Mouse (Mus musculus) cerebellum, adult 9-10 months (tissue): ENCODE measurements around the gene Gm572.

Experiments
- DNase-seq: peaks from one replicate; pipeline ENCODE4 v3.0.0; 2022

Gm572 gene

GRCm38 (mm10) chr4:148667006-148667755, 24.1 kb downstream of the Gm572 start:
- no peak for DNase-seq

DNA sequence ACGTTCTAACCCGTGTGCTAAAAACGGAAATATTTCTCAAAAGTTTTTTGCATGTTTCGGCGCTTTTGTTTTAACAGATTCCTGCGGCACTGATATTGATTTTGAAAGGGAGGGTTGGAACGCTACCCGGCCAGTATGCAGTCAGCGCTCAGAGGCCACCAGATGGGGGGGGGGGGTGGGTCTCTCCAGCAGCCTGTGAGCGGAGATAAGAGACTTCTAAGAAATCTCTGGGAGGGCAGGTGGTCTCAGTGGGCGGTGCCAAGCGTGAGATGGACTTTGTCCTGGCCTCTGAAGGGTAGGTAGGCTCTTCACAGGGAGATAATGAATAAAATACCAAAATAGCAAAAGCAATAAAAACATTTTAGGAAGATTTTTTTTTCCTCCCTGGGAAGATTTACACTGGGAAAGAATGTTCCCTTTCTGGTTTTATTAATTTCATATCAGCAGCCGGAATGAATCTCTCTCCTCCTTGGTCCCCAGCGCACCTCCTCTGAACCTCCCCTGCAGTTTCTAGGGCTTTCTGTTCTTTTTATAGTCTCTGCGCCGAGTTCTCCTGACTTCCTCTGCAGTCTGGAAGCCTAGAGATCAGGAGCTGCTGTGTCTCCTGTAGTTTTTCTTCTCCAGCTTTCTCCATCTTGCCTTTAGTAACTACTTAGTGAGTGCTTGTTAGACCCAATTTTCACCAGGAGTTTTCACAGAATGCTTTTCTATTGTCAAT, 28.3 kb downstream of the Gm572 start:
- no peak for DNase-seq

- DNase-seq, result no peak
Observed at GRCm38 (mm10) chr4:148675043-148675442, 31.9 kb downstream of the Gm572 start.

DNA sequence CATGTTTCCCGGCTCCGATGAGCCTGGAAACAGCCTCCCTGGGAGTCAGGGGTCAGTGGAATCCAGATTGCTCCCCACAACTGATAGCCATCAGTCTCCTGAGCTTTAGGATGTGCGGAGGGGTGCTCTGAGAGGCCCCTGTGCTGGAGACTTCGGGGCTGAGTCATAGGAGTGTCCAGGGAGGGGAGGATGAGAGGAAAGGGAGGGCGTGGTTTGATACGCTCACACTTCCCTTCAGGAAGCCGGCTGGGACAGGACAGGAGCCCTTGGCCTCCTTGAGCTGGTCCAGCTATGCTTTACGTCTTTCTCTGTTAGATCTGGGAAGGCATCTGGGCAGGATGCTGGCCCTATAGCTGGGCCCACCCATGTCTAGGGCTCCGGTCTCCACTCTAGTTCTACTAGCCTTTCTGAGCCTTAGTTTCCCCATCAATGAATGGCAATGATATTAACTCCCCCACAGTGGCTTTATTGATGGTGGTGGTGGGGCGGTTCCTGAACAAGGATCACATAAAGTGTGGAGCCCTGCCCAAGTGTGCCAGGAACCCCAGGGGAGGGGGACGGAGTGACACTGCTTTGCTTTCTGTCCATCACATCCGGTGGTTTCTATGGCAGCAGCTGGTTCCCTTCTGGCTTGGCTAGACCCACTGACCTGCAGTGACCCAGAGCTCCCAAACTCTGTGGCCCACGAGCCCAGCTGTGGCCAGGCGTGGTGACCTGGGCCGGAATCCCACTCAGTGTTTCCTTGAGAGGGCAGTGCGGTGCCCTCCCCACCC, 33.3 kb downstream of the Gm572 start:
- DNase-seq, result no peak

- DNase-seq, result no peak
Observed at GRCm38 (mm10) chr4:148676961-148677637, 34.0 kb downstream of the Gm572 start.

- DNase-seq, result no peak
Observed at GRCm38 (mm10) chr4:148678105-148678504, 35.0 kb downstream of the Gm572 start.

DNA sequence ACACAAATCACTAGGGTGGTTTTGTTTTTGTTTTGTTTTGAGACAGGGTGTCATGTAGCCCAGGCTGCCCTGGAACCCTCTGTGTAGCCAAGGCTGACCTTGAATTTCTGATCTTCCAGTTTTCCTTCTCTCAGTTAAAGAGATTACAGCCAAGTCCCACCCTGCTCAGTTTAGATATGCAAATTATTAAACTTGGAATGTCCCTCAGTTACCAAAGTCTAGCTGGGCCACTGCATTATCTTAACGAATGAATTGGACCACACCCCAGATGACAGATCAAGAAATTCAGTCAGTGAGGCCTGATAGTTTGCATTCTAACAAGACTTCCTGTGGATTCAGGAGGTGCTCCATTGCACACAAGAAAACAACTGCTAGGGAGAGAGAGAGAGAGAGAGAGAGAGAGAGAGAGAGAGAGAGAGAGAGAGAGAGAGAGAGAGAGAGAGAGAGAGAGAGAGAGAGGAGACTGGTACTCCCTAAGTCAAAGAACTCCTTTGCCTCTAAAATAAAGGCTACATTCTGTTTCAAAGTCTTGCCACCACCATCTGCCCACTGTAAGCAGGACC, 37.5 kb downstream of the Gm572 start:
- no peak for DNase-seq

- DNase-seq, result peak; percentile 33
Observed at GRCm38 (mm10) chr4:148681429-148681828, 38.3 kb downstream of the Gm572 start.

DNA sequence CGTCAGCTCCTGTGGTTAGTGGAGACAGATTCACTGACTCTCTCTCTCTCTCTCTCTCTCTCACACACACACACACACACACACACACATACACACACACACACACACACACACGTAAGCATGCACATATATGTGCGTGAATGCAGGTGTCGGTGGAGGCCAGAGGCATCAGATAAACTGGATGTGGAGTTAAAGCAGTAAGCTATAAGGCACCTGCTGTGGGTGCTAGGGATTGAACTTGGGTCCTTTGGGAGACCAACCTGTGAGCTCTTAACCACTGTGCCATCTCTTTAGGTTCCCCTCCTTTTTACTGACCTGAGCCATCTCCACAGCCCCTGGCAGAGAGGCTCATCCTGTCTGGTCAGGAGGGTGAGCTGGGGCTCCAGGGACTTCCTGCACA, 39.8 kb downstream of the Gm572 start:
- no peak for DNase-seq

DNA sequence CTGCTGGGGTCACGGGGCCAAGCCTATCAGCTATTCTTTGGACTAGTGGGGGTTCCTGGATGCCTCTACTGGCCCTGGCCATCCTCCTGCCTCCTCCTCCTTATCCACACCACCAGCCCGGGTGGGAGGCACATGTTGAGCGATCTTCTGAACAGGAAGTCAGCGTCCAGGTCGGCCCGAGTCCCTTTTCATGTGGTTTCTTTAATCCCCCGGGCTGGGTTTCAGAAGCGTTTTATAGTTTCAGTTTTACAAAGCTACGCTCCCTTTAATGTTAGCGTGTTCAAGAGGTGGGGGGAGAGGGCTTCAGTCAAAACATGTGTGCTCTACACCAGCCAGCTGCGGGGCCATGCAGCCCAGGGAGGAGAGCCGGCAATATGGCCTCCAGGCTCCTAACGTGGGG, 40.4 kb downstream of the Gm572 start:
- no peak for DNase-seq

- DNase-seq, result no peak
Observed at GRCm38 (mm10) chr4:148686491-148686941, 43.4 kb downstream of the Gm572 start.

DNA sequence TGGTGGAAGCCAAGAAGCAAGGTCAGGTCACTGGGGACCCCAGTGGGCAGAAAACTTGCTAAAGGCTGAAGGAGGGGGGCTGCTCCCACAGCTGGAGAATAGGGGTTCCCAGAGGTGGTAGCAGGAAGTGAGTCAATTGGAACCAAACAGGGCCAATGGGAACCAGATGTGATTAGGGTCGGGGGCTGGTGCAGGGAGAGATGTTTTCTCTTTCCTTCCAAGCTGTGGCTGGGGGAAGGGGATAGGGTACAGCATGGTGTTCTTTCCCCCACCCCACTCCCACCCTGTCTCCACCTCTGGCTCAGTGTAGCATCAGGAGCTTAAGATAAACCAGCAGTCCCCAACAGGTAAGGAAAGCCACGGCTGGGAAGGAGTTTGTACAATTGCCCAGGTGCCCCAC, 45.0 kb downstream of the Gm572 start:
- no peak for DNase-seq

- no peak for DNase-seq
Observed at GRCm38 (mm10) chr4:148691185-148691584, 48.1 kb downstream of the Gm572 start.

GRCm38 (mm10) chr4:148693417-148693959, 50.4 kb downstream of the Gm572 start:
- DNase-seq, result no peak

- peak; percentile 7 for DNase-seq
Observed at GRCm38 (mm10) chr4:148704756-148705155, 61.6 kb downstream of the Gm572 start.

DNA sequence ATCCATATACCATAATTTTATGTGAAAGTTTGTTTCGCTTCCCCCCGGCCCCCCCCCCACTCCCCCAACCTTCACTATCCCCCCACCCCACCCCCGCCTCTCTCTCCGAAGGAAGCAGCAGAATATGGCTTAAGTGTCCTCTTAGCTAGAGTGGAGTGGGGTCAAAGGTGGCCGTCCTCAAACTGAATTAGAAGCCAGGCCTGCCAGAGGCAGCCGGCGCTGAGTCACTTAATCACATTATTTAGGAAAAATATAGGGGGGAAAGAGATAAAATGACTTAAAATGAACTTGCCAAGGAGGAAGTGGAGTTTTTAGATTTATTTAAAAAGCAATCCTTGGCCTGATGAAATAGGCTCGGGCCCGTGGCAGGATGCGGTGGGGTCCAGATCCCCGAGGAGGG, 65.7 kb downstream of the Gm572 start:
- no peak for DNase-seq

DNA sequence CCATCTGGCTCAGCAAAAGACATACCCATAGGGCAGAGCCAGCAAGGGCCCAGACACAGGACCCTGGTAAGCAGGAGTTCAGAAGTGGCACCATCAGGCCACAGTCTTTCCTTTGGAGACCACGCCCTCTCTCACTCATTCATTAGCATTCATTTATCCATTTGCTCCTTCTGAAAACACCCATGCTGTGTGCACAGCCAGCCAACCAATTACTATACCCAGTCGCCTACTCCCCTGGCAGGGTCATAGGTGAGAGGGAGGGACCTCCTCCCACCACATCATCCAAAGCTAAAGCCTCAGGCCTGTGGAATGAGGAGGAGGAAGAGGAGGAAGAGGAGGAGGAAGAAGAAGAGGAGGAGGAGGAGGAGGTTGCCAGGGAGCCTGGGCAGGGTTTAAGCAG, 67.3 kb downstream of the Gm572 start:
- DNase-seq, result no peak

DNA sequence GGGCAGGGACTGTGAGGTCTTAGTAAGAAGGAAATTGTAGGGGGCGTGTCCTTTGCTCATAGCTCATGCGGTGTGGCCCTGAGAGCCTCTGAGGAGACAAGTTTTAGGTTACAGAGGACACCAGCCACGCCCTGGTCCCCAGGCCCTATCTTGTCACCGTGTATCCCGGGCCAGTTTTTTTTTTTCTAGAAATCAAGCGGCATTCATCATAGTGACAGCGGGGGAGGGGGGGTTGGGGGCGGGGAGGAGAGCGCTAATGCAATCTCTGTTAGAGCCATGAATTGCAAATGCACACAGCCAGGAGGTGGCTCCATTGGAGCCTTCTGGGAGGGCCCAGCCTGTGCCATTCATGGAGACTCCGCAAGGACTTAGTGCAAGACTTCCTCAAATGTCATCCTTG, 68.2 kb downstream of the Gm572 start:
- no peak for DNase-seq

DNA sequence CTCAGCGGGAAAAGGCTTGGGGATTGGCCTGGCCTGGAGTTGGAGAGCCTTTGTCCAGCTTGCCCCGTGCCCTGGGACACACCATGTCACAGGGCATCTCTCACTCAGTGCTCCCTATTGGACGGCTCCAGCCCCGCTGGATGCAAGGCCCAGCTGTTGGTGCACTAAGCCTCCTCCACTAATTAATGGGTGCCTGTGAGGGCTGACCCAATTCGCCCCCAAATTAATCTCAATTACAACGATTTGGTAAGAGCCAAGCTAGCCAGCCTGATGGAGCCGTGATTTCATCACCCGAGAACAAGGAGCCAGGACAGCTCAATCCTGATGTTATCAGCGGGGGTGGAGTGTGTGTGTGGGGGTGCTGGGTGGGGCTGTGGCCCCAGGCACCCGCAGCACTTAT, 69.5 kb downstream of the Gm572 start:
- no peak for DNase-seq

- no peak for DNase-seq
Observed at GRCm38 (mm10) chr4:148714064-148714463, 70.9 kb downstream of the Gm572 start.

GRCm38 (mm10) chr4:148714739-148715138, 71.6 kb downstream of the Gm572 start:
- no peak for DNase-seq

GRCm38 (mm10) chr4:148715396-148715795, 72.3 kb downstream of the Gm572 start:
- DNase-seq, result no peak
